Mouse (Mus musculus): ENCODE measurements around the gene Camk2b.

GRCm38 (mm10) chr11:5975068-5975467, 91.1 kb downstream of the Camk2b start:
- no peak for TF ChIP-seq CTCF (IDR thresholded peaks at IDR 0.05; ENCODE audit: low read depth)
- TF ChIP-seq EP300 (IDR thresholded peaks at IDR 0.05; ENCODE audit: low read depth): no peak
